Mouse (Mus musculus) kidney, embryonic 16.5 days (tissue): Measurements from ENCODE around the gene Zer1. TPM values are rescaled to one million over a fixed set of nuclear protein-coding genes. Genes with fewer than 3 reads are reported as not detected.
"Not testable (repeated sequence)": the region's sequence is repeated elsewhere in the genome, so short reads cannot be mapped to it uniquely, and the experiment has no call there.

Source experiments
- ATAC-seq: fragments of 200-750 bp; cut with Nextera tagmentation; 2 replicates; pipeline ENCODE4 v1.8.0; 2017; ENCODE audit warnings: moderate TSS enrichment; ENCODE audit not compliant: low FRiP score, low TSS enrichment
- H3K27ac ChIP-seq: fragments of 300-500 bp; sonication (generic); 2 replicates; pipeline ENCODE4 v1.5.1; 2014; ENCODE audit warnings: low read length
- H3K27me3 ChIP-seq: fragments of 300-500 bp; sonication (generic); 2 replicates; pipeline ENCODE4 v1.6.1; 2014; ENCODE audit warnings: low read length, control low read depth, mixed read lengths; ENCODE audit not compliant: insufficient read depth
- H3K36me3 ChIP-seq: fragments of 300-500 bp; sonication (generic); 2 replicates; pipeline ENCODE4 v1.6.1; 2014; ENCODE audit warnings: low read length, control low read depth, mixed read lengths; ENCODE audit not compliant: insufficient read depth
- H3K4me1 ChIP-seq: fragments of 300-500 bp; sonication (generic); 2 replicates; pipeline ENCODE4 v1.6.1; 2014; ENCODE audit warnings: low read length, control low read depth, mixed read lengths; ENCODE audit not compliant: insufficient read depth
- H3K4me2 ChIP-seq: fragments of 300-500 bp; sonication (generic); replicated peaks from 2 replicates; pipeline ENCODE4 v1.6.1; 2014; ENCODE audit warnings: low read depth, low read length
- H3K4me3 ChIP-seq: fragments of 300-500 bp; sonication (generic); 2 replicates; pipeline ENCODE4 v1.5.1; 2014; ENCODE audit warnings: mild to moderate bottlenecking, low read length
- H3K9ac ChIP-seq: fragments of 300-500 bp; sonication (generic); replicated peaks from 2 replicates; pipeline ENCODE4 v1.6.1; 2014; ENCODE audit warnings: low read length
- H3K9me3 ChIP-seq: fragments of 300-500 bp; sonication (generic); 2 replicates; pipeline ENCODE4 v1.6.1; 2016; ENCODE audit warnings: low read length, control low read depth
- WGBS: fragments of 180-500 bp; shearing (Covaris S2); extraction: QIAGEN DNeasy Blood & Tissue Kit; methylation state at CpG from one replicate; pipeline ENCODE4 v1.1.7; 2014; 5-methylcytosine and 5-hydroxymethylcytosine counted together
- polyA plus RNA-seq: library from polyadenylated mRNA; unstranded; fragments of >200 nt; fragmentation: Nextera tagmentation; extraction: Ambion mirVana; gene quantifications from 2 replicates; pipeline ENCODE4 v1.2.1, GENCODE M21; 2015

Zer1 gene
- polyA plus RNA-seq, 1 experiment from 2014 or later = 5.6 TPM

GRCm38 (mm10) chr2:30131240-30131639 is 6.9 kb upstream of the Zer1 start:
- not testable (repeated sequence) for ATAC-seq, H3K9ac ChIP-seq, H3K27ac ChIP-seq, H3K4me3 ChIP-seq, H3K9me3 ChIP-seq, H3K36me3 ChIP-seq, H3K27me3 ChIP-seq, H3K4me2 ChIP-seq
- peaks cover 20% of the 10 kb centered on the region for H3K4me1 ChIP-seq
- 56% methylated on average over 5 of the region's 5 CpGs for WGBS

GRCm38 (mm10) chr2:30130156-30130555 is 5.8 kb upstream of the Zer1 start:
- ATAC-seq = no peak
- H3K9ac ChIP-seq = no peak overlapping the region
- H3K36me3 ChIP-seq = no peaks in the 10 kb centered on the region
- H3K9me3 ChIP-seq = no peaks in the 10 kb centered on the region
- H3K27ac ChIP-seq = no peak overlapping the region
- 77% methylated on average over 4 of the region's 4 CpGs for WGBS
- H3K27me3 ChIP-seq = no peaks in the 10 kb centered on the region
- H3K4me1 ChIP-seq = peaks cover 18% of the 10 kb centered on the region
- H3K4me2 ChIP-seq = no peak overlapping the region
- H3K4me3 ChIP-seq = no peak overlapping the region

GRCm38 (mm10) chr2:30128789-30129188 is 4.4 kb upstream of the Zer1 start:
- Histone ChIP-seq H3K36me3 (no peaks in the 10 kb centered on the region), H3K9me3 (no peaks in the 10 kb centered on the region), H3K4me1 (peaks cover 14% of the 10 kb centered on the region), H3K4me2 (no peak overlapping the region), H3K4me3 (no peak overlapping the region), H3K9ac (no peak overlapping the region), H3K27me3 (no peaks in the 10 kb centered on the region), H3K27ac (no peak overlapping the region)
- no peak for ATAC-seq
- WGBS = 34% methylated on average over 2 of the region's 2 CpGs

DNA sequence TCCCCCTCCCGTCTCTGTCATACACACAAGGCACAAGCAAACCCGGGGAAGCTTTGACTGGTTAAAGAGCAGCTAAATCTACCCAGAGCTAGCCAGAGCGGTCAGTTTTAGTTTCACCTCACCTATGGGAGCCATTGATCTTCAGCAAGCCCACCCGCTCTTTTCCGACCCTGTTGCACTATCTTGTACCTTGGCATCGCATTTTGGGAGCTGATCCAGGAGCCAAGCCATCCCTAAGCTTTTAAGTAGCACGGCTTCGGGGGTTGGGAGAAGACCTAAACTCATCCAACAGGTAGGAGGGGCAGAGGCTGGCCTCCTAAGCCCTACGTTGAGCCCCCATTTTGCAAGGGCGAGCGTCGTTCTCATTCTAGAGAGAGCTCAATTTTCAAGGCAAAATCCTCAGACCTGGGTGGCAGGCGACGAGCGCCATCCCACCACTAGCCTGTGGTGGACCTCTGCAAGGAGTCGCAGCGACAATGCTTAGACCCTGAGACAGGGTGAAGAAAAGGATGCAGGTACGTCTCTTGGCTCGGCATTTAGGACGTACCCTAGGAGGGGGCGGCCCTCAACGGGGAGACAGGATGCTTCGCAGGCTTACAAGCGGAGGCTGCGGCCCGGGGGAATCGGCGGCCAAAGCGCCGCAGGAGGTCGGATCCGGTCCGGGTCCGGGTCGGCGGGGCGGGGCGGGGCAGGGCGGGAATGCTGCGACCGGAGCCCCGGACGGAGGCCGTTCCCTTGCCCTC is 485 bp downstream of the Zer1 start:
- peak; percentile 81 for ATAC-seq
- WGBS = under 1% methylated on average over 44 of the region's 44 CpGs
- H3K4me2 ChIP-seq = peak overlapping the region; percentile 76
- H3K36me3 ChIP-seq = no peaks in the 10 kb centered on the region
- no peaks in the 10 kb centered on the region for H3K27me3 ChIP-seq
- peaks cover 12% of the 10 kb centered on the region for H3K4me1 ChIP-seq
- H3K9ac ChIP-seq = peak overlapping the region; percentile 88
- peak overlapping the region; percentile 78 for H3K4me3 ChIP-seq
- peak overlapping the region; percentile 92 for H3K27ac ChIP-seq
- no peaks in the 10 kb centered on the region for H3K9me3 ChIP-seq

- H3K9ac ChIP-seq = no peak overlapping the region
- 83% methylated on average over 5 of the region's 5 CpGs for WGBS
These were observed 1.6 kb downstream of the Zer1 start for GRCm38 (mm10) chr2:30122766-30123165.

DNA sequence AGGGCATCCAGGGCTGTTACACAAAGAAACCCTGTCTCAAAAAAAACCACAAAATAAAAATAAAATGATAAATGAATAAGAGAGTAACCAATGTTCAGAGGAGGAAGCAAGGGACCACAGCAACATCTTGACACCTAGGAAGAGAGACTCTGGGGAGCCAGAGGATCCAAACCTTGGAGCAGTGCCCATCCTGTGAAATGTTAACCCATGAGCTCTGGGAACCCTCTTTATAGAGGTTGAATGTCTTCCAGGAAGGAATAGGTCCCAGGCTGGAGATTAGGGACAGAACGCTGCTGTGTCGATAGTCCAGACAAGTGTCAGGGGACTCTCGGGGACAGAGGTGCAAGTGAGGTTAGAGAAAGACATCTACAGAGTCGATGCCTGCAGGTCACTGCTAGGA is 4.1 kb downstream of the Zer1 start:
- Histone ChIP-seq H3K27ac (no peak overlapping the region), H3K4me3 (no peak overlapping the region), H3K4me2 (no peak overlapping the region), H3K4me1 (peaks cover 12% of the 10 kb centered on the region), H3K9ac (no peak overlapping the region), H3K27me3 (no peaks in the 10 kb centered on the region), H3K36me3 (no peaks in the 10 kb centered on the region), H3K9me3 (no peaks in the 10 kb centered on the region)
- 81% methylated on average over 4 of the region's 4 CpGs for WGBS
- ATAC-seq = no peak

More at GRCm38 (mm10) chr2:30122766-30123165, 1.6 kb downstream of the Zer1 start:
- ATAC-seq = no peak
- peaks cover 12% of the 10 kb centered on the region for H3K4me1 ChIP-seq
- no peaks in the 10 kb centered on the region for H3K27me3 ChIP-seq
- no peak overlapping the region for H3K4me3 ChIP-seq
- no peak overlapping the region for H3K4me2 ChIP-seq
- no peaks in the 10 kb centered on the region for H3K36me3 ChIP-seq
- H3K9me3 ChIP-seq = no peaks in the 10 kb centered on the region
- H3K27ac ChIP-seq = no peak overlapping the region

DNA sequence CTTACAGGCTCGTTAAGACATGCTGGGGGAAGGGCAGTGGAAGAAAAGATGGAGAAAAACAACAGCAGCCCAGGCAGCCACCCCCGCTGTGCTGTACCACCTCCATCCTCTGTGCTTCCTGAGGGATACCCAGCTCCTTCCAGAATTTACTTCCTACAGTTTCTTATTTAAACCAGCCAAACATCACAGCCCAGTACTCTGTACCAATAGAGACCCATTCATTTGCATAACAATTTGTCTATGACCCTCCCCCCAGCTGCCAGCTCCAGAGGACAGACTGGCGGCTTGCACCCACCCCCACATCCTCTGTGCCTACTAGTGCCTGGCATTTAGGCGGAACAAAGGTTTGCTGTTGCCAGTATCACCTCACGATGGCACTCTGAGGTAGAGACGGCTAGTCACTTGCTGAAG is 4.7 kb downstream of the Zer1 start:
- Histone ChIP-seq H3K27me3 (no peaks in the 10 kb centered on the region), H3K4me2 (no peak overlapping the region), H3K36me3 (no peaks in the 10 kb centered on the region), H3K4me1 (peaks cover 6% of the 10 kb centered on the region), H3K9ac (no peak overlapping the region), H3K27ac (no peak overlapping the region), H3K9me3 (no peaks in the 10 kb centered on the region), H3K4me3 (no peak overlapping the region)
- ATAC-seq = no peak
- 33% methylated on average over 6 of the region's 6 CpGs for WGBS

- Histone ChIP-seq H3K36me3 (peaks cover 27% of the 10 kb centered on the region), H3K4me1 (no peaks in the 10 kb centered on the region), H3K27me3 (no peaks in the 10 kb centered on the region), H3K27ac (no peak overlapping the region), H3K4me2 (no peak overlapping the region), H3K9me3 (no peaks in the 10 kb centered on the region), H3K9ac (no peak overlapping the region), H3K4me3 (no peak overlapping the region)
- no peak for ATAC-seq
- 94% methylated on average over 5 of the region's 5 CpGs for WGBS
These were observed 11.8 kb downstream of the Zer1 start for GRCm38 (mm10) chr2:30112564-30112963.

DNA sequence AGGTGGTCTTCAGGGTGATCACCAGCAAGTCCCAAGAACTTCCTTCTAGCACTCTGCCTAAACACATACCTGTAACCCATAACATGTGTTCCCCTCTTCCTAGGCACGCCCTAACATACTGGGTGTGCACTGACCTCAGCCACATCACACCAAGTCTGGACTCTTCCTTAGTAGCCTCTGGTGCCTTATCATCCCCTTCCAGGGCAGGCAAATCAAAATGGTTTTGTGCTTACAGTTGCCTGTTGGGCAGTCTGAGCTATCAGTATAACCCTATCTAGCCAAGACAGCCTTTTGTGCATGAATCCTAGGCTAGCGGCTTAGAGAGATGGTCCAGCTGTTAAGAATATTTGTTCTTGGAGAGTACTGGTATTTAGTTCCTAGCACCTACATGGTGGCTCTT is 12.9 kb downstream of the Zer1 start:
- WGBS = 91% methylated on average over 2 of the region's 2 CpGs
- ATAC-seq = no peak
- no peak overlapping the region for H3K9ac ChIP-seq
- H3K4me1 ChIP-seq = no peaks in the 10 kb centered on the region
- no peaks in the 10 kb centered on the region for H3K9me3 ChIP-seq
- H3K27me3 ChIP-seq = no peaks in the 10 kb centered on the region
- H3K4me3 ChIP-seq = no peak overlapping the region
- H3K4me2 ChIP-seq = no peak overlapping the region
- no peak overlapping the region for H3K27ac ChIP-seq
- H3K36me3 ChIP-seq = peaks cover 36% of the 10 kb centered on the region

DNA sequence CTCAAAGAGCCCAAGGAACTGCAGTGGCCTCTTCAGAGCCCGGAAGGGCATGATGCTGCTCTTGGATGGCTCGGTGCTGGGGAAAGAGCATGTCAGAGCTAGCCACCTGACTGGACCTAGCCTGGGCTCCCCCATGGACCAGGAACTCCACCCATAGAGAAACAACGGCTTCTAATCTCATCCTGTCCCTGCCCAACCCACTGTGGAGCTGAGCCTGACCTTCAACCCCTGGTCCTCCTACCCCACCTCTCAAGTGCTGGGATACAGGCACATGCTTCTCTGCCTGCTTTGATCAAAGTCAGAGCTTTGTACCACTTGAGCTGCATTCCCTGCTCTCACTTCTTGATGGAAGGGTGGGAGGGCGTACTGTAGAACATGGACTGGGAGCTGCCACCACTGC is 16.1 kb downstream of the Zer1 start:
- H3K27me3 ChIP-seq = no peaks in the 10 kb centered on the region
- no peak for ATAC-seq
- no peaks in the 10 kb centered on the region for H3K4me1 ChIP-seq
- H3K9ac ChIP-seq = no peak overlapping the region
- 88% methylated on average over 4 of the region's 4 CpGs for WGBS
- H3K9me3 ChIP-seq = no peaks in the 10 kb centered on the region
- H3K4me2 ChIP-seq = no peak overlapping the region
- no peak overlapping the region for H3K27ac ChIP-seq
- peaks cover 37% of the 10 kb centered on the region for H3K36me3 ChIP-seq
- no peak overlapping the region for H3K4me3 ChIP-seq
